Mouse (Mus musculus) liver, embryonic 14 days (tissue): ENCODE measurements around the gene Asns. TPM values are rescaled to one million over a fixed set of nuclear protein-coding genes. Genes with fewer than 3 reads are reported as not detected.

ENCODE experiments used
- polyA plus RNA-seq: library from polyadenylated mRNA; depleted of rRNA; stranded (reverse); fragments of >200 nt; gene quantifications from 2 replicates; pipeline ENCODE4 v1.2.3, GENCODE M21; 2012; rRNA removed

Asns gene
- polyA plus RNA-seq: 118 and 121 TPM in 2 replicates

DNA sequence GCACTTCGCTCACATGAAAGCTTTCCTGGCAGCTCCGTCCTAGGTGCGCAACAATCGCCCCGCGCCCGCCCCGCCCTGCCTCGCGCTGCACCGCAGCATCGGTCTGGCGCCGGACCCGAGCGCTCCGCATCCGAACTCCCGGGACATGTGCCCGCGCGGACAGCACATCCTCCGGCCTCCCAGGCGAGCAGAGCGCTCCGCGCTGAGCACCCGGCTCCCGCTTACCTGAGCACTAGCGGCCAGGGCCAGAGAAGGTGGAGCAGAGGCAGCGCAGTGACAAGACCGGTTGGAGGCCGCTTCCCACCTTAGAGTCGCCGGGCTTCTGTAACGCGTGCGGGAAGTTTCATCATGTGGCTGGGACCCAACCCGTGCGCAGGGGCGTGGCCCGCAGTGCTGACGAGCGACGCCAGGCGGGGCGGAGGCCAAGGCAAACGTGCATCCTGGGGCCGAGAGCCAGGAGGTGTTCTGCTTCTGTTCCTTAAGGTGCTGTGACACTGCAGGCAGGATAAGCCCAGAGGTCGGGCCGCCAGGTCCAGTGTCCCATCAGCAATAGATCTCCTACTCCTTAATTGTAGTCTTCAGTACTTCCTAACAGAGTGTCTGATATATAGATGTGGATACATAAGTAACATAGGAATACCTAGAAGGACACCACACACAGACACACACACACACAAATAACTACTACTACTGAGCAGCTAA lies at the start of gene Asns:
Gene Asns, minus strand, starts transcription at position 371 of the 702 bp plus-strand sequence.

Other genes starting within 250 kb of the Asns start
- gene Tac1, start 138.4 kb downstream of the Asns start, polyA plus RNA-seq: 0.02 TPM in 1 of 2 replicates, not detected in the other
- 8.5 and 10.3 TPM in 2 replicates for gene C1galt1, start 151.6 kb upstream of the Asns start, polyA plus RNA-seq